Mouse (Mus musculus) cortical plate, adult 2 months (tissue): Measurements from ENCODE around the gene Gm21719. TPM values are rescaled to one million over a fixed set of nuclear protein-coding genes. Genes with fewer than 3 reads are reported as not detected.
"Not testable (repeated sequence)": the region's sequence is repeated elsewhere in the genome, so short reads cannot be mapped to it uniquely, and the experiment has no call there.

Experiments used
- H3K27ac ChIP-seq: fragments of 200-500 bp; 2 replicates; pipeline ENCODE4 v1.5.1; 2012; ENCODE audit warnings: low read length, control low read depth, inconsistent platforms; ENCODE audit not compliant: insufficient read depth
- H3K4me1 ChIP-seq: fragments of 200-500 bp; 2 replicates; pipeline ENCODE4 v1.6.1; 2011; ENCODE audit warnings: low read length; ENCODE audit not compliant: control insufficient read depth, insufficient read depth
- H3K4me3 ChIP-seq: fragments of 200-500 bp; 2 replicates; pipeline ENCODE4 v1.5.1; 2011; ENCODE audit warnings: mild to moderate bottlenecking, low read length, control low read depth; ENCODE audit not compliant: insufficient read depth
- polyA plus RNA-seq: library from polyadenylated mRNA; depleted of rRNA; stranded (reverse); fragments of >200 nt; gene quantifications from 2 replicates; pipeline ENCODE4 v1.2.3, GENCODE M21; 2012; rRNA removed

Gene Gm21719
- polyA plus RNA-seq = not detected in 2 replicates

DNA sequence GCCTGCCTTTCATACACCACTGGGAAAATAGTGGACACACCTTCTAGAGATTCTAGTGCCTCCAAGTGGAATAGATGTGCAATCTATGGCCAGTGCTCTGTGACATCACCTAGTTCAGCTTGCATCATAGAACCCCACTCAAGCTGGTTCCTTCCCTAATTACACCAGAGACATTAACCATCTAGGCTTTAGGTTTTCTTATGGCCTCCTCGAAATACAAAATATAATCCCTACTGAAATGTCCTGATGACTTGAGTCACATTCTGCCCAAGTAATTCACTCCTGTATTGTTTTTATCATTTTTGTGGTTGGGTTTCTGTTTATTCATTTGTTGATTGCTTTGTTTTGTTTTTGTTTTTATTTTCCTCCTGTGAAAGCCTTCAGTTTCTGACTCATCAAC is at the start of gene Gm21719:
Gene Gm21719, minus strand, starts transcription at position 101 of the 400 bp plus-strand sequence.
- not testable (repeated sequence) for H3K4me1 ChIP-seq, H3K4me3 ChIP-seq, H3K27ac ChIP-seq

Other genes with a start within 250 kb of the Gm21719 start
- gene Gm28919, start 99.3 kb downstream of the Gm21719 start, polyA plus RNA-seq = not detected in 2 replicates
- gene Gm20830, start 235.4 kb upstream of the Gm21719 start, polyA plus RNA-seq = not detected in 2 replicates